Mouse (Mus musculus) heart, adult 2 months (tissue): ENCODE data around the gene Ptpre.

ENCODE experiments used
- CTCF ChIP-seq: fragments of 200-600 bp; IDR thresholded peaks from 2 replicates; pipeline ENCODE4 v1.8.1; 2022; ENCODE audit warnings: antibody characterized with exemption, mild to moderate bottlenecking, moderate library complexity
- EP300 ChIP-seq: fragments of 200-500 bp; IDR thresholded peaks from 2 replicates; pipeline ENCODE4 v1.6.1; 2011; ENCODE audit warnings: low read depth, low read length, control low read depth; ENCODE audit not compliant: insufficient read depth
- POLR2A ChIP-seq: fragments of 200-500 bp; IDR thresholded peaks from 2 replicates; pipeline ENCODE4 v1.6.1; 2011; ENCODE audit warnings: mild to moderate bottlenecking, low read depth, low read length, control low read depth; ENCODE audit not compliant: insufficient read depth

DNA sequence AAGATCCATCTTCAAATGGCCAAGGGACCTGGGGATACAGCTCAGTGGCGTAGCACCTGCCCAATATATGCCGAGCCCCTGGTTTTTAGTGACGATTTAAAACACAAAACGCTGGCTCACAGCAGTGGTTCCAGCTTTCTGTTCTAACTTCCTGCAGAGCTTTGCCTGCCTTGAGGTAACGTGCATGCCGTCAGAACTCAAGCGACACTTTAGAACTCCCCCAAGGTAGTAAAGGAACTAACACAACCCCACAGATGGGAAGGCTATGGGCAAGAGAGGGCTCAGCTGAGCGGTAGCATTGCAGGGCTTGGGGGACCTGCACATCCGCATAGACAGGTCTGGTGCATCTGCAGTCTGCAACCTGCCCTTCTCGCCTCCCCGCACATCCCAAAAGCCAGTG is 115.5 kb downstream of the Ptpre start:
- TF ChIP-seq POLR2A (no peak), CTCF (no peak), EP300 (no peak)
